10 mouse cellular contexts compared by ENCODE assay signal in genomic region chr9:44317452-44317851, GRCm38 (mm10). TPM values are rescaled to one million over a fixed set of nuclear protein-coding genes. Genes with fewer than 3 reads are reported as not detected.
A peak's percentile ranks its signal among the peaks of the same experiment; 100 is the strongest.
DNase-seq lines count a peak whose midpoint lies in the region; ATAC-seq and TF ChIP-seq lines count a peak whose summit lies in the region.
"Had no signal": no experiment of that assay in that cellular context is flagged by ENCODE, and none has a peak within 500 bp of the region (broad histone marks: within the 10 kb centered on the region; RNA-seq: fewer than 3 reads in every experiment).

No protein-coding gene starts in this region.

- WGBS in heart, embryonic 15.5 days = 64% methylated on average over 4 of the region's 4 CpGs
- WGBS in hindbrain, embryonic 16.5 days = 69% methylated on average over 4 of the region's 4 CpGs
- WGBS in midbrain, embryonic 11.5 days = 75% methylated on average over 4 of the region's 4 CpGs

- no peak overlapping the region for H3K4me3 ChIP-seq in heart, embryonic 15.5 days
- H3K4me3 ChIP-seq in MEL (ENCODE audit: control insufficient read depth in 1 of 2, insufficient read depth in 1 of 2, low read depth in 2 of 2, low read length in 2 of 2) = no peak overlapping the region
- no peak overlapping the region for H3K4me3 ChIP-seq in hindbrain, embryonic 16.5 days (ENCODE audit: low read length)
- H3K4me3 ChIP-seq in midbrain, embryonic 11.5 days (ENCODE audit: low read depth, low read length) = no peak overlapping the region

- no peak for TF ChIP-seq RAD21 in MEL (IDR thresholded peaks at IDR 0.05; ENCODE audit: low read depth, low read length)

- no peak overlapping the region for H3K27ac ChIP-seq in heart, embryonic 15.5 days
- H3K27ac ChIP-seq in MEL (ENCODE audit: control insufficient read depth, low read depth, low read length) = no peak overlapping the region
- H3K27ac ChIP-seq in hindbrain, embryonic 16.5 days (ENCODE audit: low read depth, low read length) = no peak overlapping the region
- H3K27ac ChIP-seq in midbrain, embryonic 11.5 days (ENCODE audit: low read depth, low read length) = no peak overlapping the region

- no peak for TF ChIP-seq EP300 in MEL (IDR thresholded peaks at IDR 0.05; ENCODE audit: low read depth in 1 of 2, low read length in 2 of 2)

- H3K36me3 ChIP-seq in heart, embryonic 15.5 days = peaks cover 37% of the 10 kb centered on the region
- H3K36me3 ChIP-seq in MEL (ENCODE audit: control insufficient read depth in 1 of 2, insufficient read depth in 2 of 2, low read length in 2 of 2) = peaks cover 0 to 10% of the 10 kb centered on the region in 2 experiments; a peak in 2 of 4 replicates
- H3K36me3 ChIP-seq in hindbrain, embryonic 16.5 days (ENCODE audit: control insufficient read depth, insufficient read depth, low read length) = peaks cover 14% of the 10 kb centered on the region
- H3K36me3 ChIP-seq in midbrain, embryonic 11.5 days (ENCODE audit: control insufficient read depth, insufficient read depth, low read length) = peaks cover 8% of the 10 kb centered on the region

- peak overlapping the region; percentile 93; the same call in 1 of the 2 replicates for H3K4me2 ChIP-seq in heart, embryonic 15.5 days
- H3K4me2 ChIP-seq in hindbrain, embryonic 16.5 days (ENCODE audit: low read length) = peak overlapping the region; percentile 11
- no peak overlapping the region for H3K4me2 ChIP-seq in midbrain, embryonic 11.5 days

- no peak for TF ChIP-seq POLR2A in MEL (IDR thresholded peaks at IDR 0.05; ENCODE audit: control insufficient read depth in 1 of 2, insufficient read depth in 1 of 2, low read depth in 1 of 2, low read length in 2 of 2, poor library complexity in 1 of 2)

- H3K9ac ChIP-seq in heart, embryonic 15.5 days = no peak overlapping the region
- no peak overlapping the region for H3K9ac ChIP-seq in MEL (ENCODE audit: control insufficient read depth, low read depth, low read length, poor library complexity, severe bottlenecking)
- H3K9ac ChIP-seq in hindbrain, embryonic 16.5 days (ENCODE audit: low read depth, low read length) = no peak overlapping the region
- H3K9ac ChIP-seq in midbrain, embryonic 11.5 days (ENCODE audit: low read length) = no peak overlapping the region

- H3K27me3 ChIP-seq in heart, embryonic 15.5 days = no peaks in the 10 kb centered on the region
- no peaks in the 10 kb centered on the region for H3K27me3 ChIP-seq in MEL (ENCODE audit: control insufficient read depth in 1 of 2, insufficient read depth in 2 of 2, low read length in 2 of 2)
- H3K27me3 ChIP-seq in hindbrain, embryonic 16.5 days (replicated peaks; ENCODE audit: control insufficient read depth, insufficient read depth, low read length) = no peaks in the 10 kb centered on the region
- no peaks in the 10 kb centered on the region for H3K27me3 ChIP-seq in midbrain, embryonic 11.5 days (ENCODE audit: control insufficient read depth, insufficient read depth, low read length)

- peaks cover 9% of the 10 kb centered on the region; the same call in 1 of the 2 replicates for H3K79me2 ChIP-seq in MEL (ENCODE audit: control insufficient read depth, insufficient read depth, low read length, poor library complexity)

- no peak for DNase-seq in heart, adult 9 months (ENCODE audit: low spot score in 2 of 2)
- no peak for DNase-seq in MEL (ENCODE audit: low read depth, low spot score)
- DNase-seq in midbrain, embryonic 11.5 days (ENCODE audit: low spot score, missing footprints) = peak; percentile 69
- no peak for DNase-seq in yolk sac, embryonic 10.5 days (ENCODE audit: low spot score)
- DNase-seq in spleen, adult 18-20 months = no peak
- no peak for DNase-seq in frontal cortex, adult 2 months (ENCODE audit: extremely low spot score in 1 of 2, low spot score in 1 of 2)
- DNase-seq: adrenal gland, postnatal 10 days; lung, postnatal 10 days had no signal

- H3K9me3 ChIP-seq in heart, embryonic 15.5 days (replicated peaks) = no peaks in the 10 kb centered on the region
- no peaks in the 10 kb centered on the region for H3K9me3 ChIP-seq in MEL (replicated peaks; ENCODE audit: insufficient read depth, low read length)
- no peaks in the 10 kb centered on the region for H3K9me3 ChIP-seq in hindbrain, embryonic 16.5 days (ENCODE audit: control insufficient read depth, low read length)
- no peaks in the 10 kb centered on the region for H3K9me3 ChIP-seq in midbrain, embryonic 11.5 days (ENCODE audit: control insufficient read depth, low read length)

- TF ChIP-seq CTCF in MEL (IDR thresholded peaks at IDR 0.05 in 2 of 3, conservative IDR thresholded peaks at IDR 0.05 in 1 of 3; ENCODE audit: control insufficient read depth in 1 of 3, insufficient read depth in 1 of 3, low read depth in 2 of 3, low read length in 3 of 3, poor library complexity in 1 of 3, severe bottlenecking in 1 of 3) = no peak

- H3K4me1 ChIP-seq in heart, embryonic 15.5 days (replicated peaks) = peaks cover 30% of the 10 kb centered on the region
- peaks cover 8 to 12% of the 10 kb centered on the region in 2 experiments for H3K4me1 ChIP-seq in MEL (ENCODE audit: control insufficient read depth in 1 of 2, insufficient read depth in 2 of 2, low read length in 2 of 2)
- H3K4me1 ChIP-seq in hindbrain, embryonic 16.5 days (ENCODE audit: control insufficient read depth, insufficient read depth, low read depth, low read length) = peaks cover 23% of the 10 kb centered on the region
- H3K4me1 ChIP-seq in midbrain, embryonic 11.5 days (ENCODE audit: control insufficient read depth, insufficient read depth, low read length) = peaks cover 27% of the 10 kb centered on the region

- no peak for ATAC-seq in heart, embryonic 15.5 days (replicated peaks; ENCODE audit: insufficient number of reproducible peaks, insufficient read depth, low FRiP score, low read depth)
- ATAC-seq in hindbrain, embryonic 16.5 days = no peak
- ATAC-seq in midbrain, embryonic 11.5 days (ENCODE audit: low FRiP score) = no peak

TF ChIP-seq in MEL, 35 proteins besides CTCF, POLR2A, EP300 and RAD21:
- TF ChIP-seq KAT2A (conservative IDR thresholded peaks at IDR 0.05; ENCODE audit: low read depth, low read length) (no peak), USF1 (IDR thresholded peaks at IDR 0.05; ENCODE audit: low read depth, low read length) (peak; percentile 73), MXI1 (IDR thresholded peaks at IDR 0.05; ENCODE audit: low read depth, low read length) (no peak)

RNA-seq across cellular contexts. Expression of gene C2cd2l, which starts 2.6 kb away (rescaled TPM):
- 6.5 and 7.1 TPM in 2 replicates for polyA plus RNA-seq in heart, embryonic 15.5 days (2015; fragmentation: Nextera tagmentation; extraction: Ambion mirVana)
- total RNA-seq in MEL (2012; rRNA removed) = 4.3 and 4.7 TPM in 2 replicates
- 10 to 100 TPM in 1 of 2 experiments, not detected in 1; 10.9 TPM for polyA plus RNA-seq in MEL (2012; ENCODE audit: insufficient read depth in 1 of 2, insufficient read length in 2 of 2, low read depth in 1 of 2, low replicate concordance in 2 of 2, missing spikeins in 1 of 2)
- polyA plus RNA-seq in hindbrain, embryonic 16.5 days (2015; fragmentation: Nextera tagmentation; extraction: Ambion mirVana) = 23.1 and 27.1 TPM in 2 replicates
- polyA plus RNA-seq in midbrain, embryonic 11.5 days (2014; fragmentation: Nextera tagmentation; extraction: Ambion mirVana) = 9.8 and 10.4 TPM in 2 replicates
- 201 and 202 TPM in 2 replicates for polyA plus RNA-seq in frontal cortex, adult 2 months (2012; rRNA removed)

RNA-seq across cellular contexts. Expression of gene Dpagt1, which starts 8.4 kb away (rescaled TPM):
- 27.8 and 31.0 TPM in 2 replicates for polyA plus RNA-seq in heart, embryonic 15.5 days (2015; fragmentation: Nextera tagmentation; extraction: Ambion mirVana)
- 12.7 and 14.9 TPM in 2 replicates for total RNA-seq in MEL (2012; rRNA removed)
- polyA plus RNA-seq in MEL (2012; ENCODE audit: insufficient read depth in 1 of 2, insufficient read length in 2 of 2, low read depth in 1 of 2, low replicate concordance in 2 of 2, missing spikeins in 1 of 2) = 10 to 100 TPM in 1 of 2 experiments, not detected in 1; 43.5 TPM
- 32.5 and 42.6 TPM in 2 replicates for polyA plus RNA-seq in hindbrain, embryonic 16.5 days (2015; fragmentation: Nextera tagmentation; extraction: Ambion mirVana)
- polyA plus RNA-seq in midbrain, embryonic 11.5 days (2014; fragmentation: Nextera tagmentation; extraction: Ambion mirVana) = 41.8 and 48.9 TPM in 2 replicates
- 21.1 and 22.9 TPM in 2 replicates for polyA plus RNA-seq in frontal cortex, adult 2 months (2012; rRNA removed)

RNA-seq across cellular contexts. Expression of gene Hinfp, which starts 12.0 kb away (rescaled TPM):
- polyA plus RNA-seq in heart, embryonic 15.5 days (2015; fragmentation: Nextera tagmentation; extraction: Ambion mirVana) = 15.1 and 16.0 TPM in 2 replicates
- 14.3 and 16.4 TPM in 2 replicates for total RNA-seq in MEL (2012; rRNA removed)
- 10 to 100 TPM in 1 of 2 experiments, not detected in 1; 31.3 TPM for polyA plus RNA-seq in MEL (2012; ENCODE audit: insufficient read depth in 1 of 2, insufficient read length in 2 of 2, low read depth in 1 of 2, low replicate concordance in 2 of 2, missing spikeins in 1 of 2)
- polyA plus RNA-seq in hindbrain, embryonic 16.5 days (2015; fragmentation: Nextera tagmentation; extraction: Ambion mirVana) = 22.3 and 26.6 TPM in 2 replicates
- polyA plus RNA-seq in midbrain, embryonic 11.5 days (2014; fragmentation: Nextera tagmentation; extraction: Ambion mirVana) = 25.6 and 28.0 TPM in 2 replicates
- 32.1 and 32.3 TPM in 2 replicates for polyA plus RNA-seq in frontal cortex, adult 2 months (2012; rRNA removed)

RNA-seq across cellular contexts. Expression of gene H2afx, which starts 17.0 kb away (rescaled TPM):
- polyA plus RNA-seq in heart, embryonic 15.5 days (2015; fragmentation: Nextera tagmentation; extraction: Ambion mirVana) = 167 and 187 TPM in 2 replicates
- 805 and 828 TPM in 2 replicates for total RNA-seq in MEL (2012; rRNA removed)
- 10 to 100 TPM in 1 of 2 experiments, not detected in 1; 89.6 TPM for polyA plus RNA-seq in MEL (2012; ENCODE audit: insufficient read depth in 1 of 2, insufficient read length in 2 of 2, low read depth in 1 of 2, low replicate concordance in 2 of 2, missing spikeins in 1 of 2)
- 106 and 143 TPM in 2 replicates for polyA plus RNA-seq in hindbrain, embryonic 16.5 days (2015; fragmentation: Nextera tagmentation; extraction: Ambion mirVana)
- polyA plus RNA-seq in midbrain, embryonic 11.5 days (2014; fragmentation: Nextera tagmentation; extraction: Ambion mirVana) = 355 and 377 TPM in 2 replicates
- 65.4 and 75.0 TPM in 2 replicates for polyA plus RNA-seq in frontal cortex, adult 2 months (2012; rRNA removed)

RNA-seq across cellular contexts. Expression of gene Hmbs, which starts 26.6 kb away (rescaled TPM):
- polyA plus RNA-seq in heart, embryonic 15.5 days (2015; fragmentation: Nextera tagmentation; extraction: Ambion mirVana) = 89.7 and 105 TPM in 2 replicates
- 110 and 145 TPM in 2 replicates for total RNA-seq in MEL (2012; rRNA removed)
- 100 to 1,000 TPM in 1 of 2 experiments, not detected in 1; 138 TPM for polyA plus RNA-seq in MEL (2012; ENCODE audit: insufficient read depth in 1 of 2, insufficient read length in 2 of 2, low read depth in 1 of 2, low replicate concordance in 2 of 2, missing spikeins in 1 of 2)
- polyA plus RNA-seq in hindbrain, embryonic 16.5 days (2015; fragmentation: Nextera tagmentation; extraction: Ambion mirVana) = 64.0 and 67.4 TPM in 2 replicates
- 147 and 158 TPM in 2 replicates for polyA plus RNA-seq in midbrain, embryonic 11.5 days (2014; fragmentation: Nextera tagmentation; extraction: Ambion mirVana)
- polyA plus RNA-seq in frontal cortex, adult 2 months (2012; rRNA removed) = 30.3 and 33.4 TPM in 2 replicates
